Mouse (Mus musculus): ENCODE results near the gene Golt1a. TPM values are rescaled to one million over a fixed set of nuclear protein-coding genes. Genes with fewer than 3 reads are reported as not detected.

Gene Golt1a
- 25.1 and 48.9 TPM in 2 replicates for polyA plus RNA-seq (2012; rRNA removed)

DNA sequence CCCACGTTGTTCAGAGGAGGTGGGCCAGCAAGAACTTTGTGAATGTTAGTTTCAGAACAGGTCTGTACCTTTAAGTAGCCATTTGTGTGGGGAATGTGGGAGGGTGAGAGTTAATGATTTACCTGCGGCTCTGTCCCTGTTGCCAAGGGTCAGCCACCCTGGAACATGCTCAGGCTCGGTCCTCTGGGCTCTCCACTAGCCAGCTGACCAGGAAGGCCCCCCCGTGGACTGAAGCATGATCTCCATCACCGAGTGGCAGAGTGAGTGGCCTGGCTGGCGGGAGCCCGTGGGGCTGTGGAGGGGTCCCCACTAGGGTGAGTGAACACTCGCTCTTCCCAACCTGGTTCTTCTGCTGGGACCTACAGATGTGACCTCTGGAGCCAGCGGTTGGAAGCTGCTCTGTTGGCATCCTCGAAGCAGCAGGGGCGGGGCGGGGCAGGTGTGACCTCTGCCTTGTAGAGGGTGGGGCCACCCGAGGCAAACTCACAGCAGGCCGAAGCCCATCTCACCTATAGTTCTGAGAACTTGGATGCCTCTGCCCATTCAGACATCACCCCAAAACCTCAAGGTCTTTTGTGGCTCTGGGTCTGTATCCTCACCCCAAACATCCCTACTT lies at the start of gene Golt1a:
Gene Golt1a (plus strand): TSS at position 149 of the 616 bp plus-strand sequence.
- Histone ChIP-seq H3K36me3 (ENCODE audit: control insufficient read depth, insufficient read depth, low read length) (peaks cover 2% of the 10 kb centered on the region; the same call in 1 of the 2 replicates), H3K27ac (ENCODE audit: insufficient read depth, low read depth, low read length) (peak within 1 kb of the TSS; percentile 99), H3K4me1 (ENCODE audit: control insufficient read depth, insufficient read depth, insufficient read length, low read length) (peaks cover 21% of the 10 kb centered on the region; the same call in 1 of the 2 replicates), H3K27me3 (ENCODE audit: control insufficient read depth, insufficient read depth, low read length) (no peaks in the 10 kb centered on the region), H3K4me3 (ENCODE audit: low read depth, low read length) (peak within 1 kb of the TSS; percentile 83)
- TF ChIP-seq POLR2A (IDR thresholded peaks at IDR 0.05; ENCODE audit: low read depth, low read length) (peak; percentile 47), CTCF (IDR thresholded peaks at IDR 0.05; ENCODE audit: extremely low read depth, insufficient read length, insufficient replicate concordance, low read depth, low read length) (no peak)
- 17% methylated on average over 14 of the region's 14 CpGs for WGBS

DNA sequence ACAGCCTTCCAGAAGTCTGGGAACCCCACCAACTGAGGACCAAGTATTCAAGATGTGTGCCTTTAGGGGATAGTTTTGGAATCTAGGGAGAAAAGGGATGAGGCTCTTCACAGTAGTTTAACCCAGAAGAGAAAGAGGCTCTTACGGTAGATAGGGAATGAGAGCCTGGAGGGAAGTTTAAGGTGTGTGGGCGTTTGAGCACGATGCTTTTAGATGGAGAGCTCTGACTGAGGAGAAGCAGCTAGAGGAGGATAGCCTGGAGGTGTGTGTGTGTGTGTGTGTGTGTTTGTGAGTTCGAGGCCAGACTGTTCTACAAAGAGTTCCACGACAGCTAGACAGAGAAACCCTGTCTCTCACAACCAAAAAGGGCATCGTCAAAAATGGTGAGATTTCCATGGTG lies 47.0 kb upstream of the Golt1a start:
- Histone ChIP-seq H3K36me3 (ENCODE audit: control insufficient read depth, insufficient read depth, low read length) (peaks cover 63% of the 10 kb centered on the region), H3K4me3 (ENCODE audit: low read depth, low read length) (no peak overlapping the region), H3K27ac (ENCODE audit: insufficient read depth, low read depth, low read length) (no peak overlapping the region), H3K4me1 (ENCODE audit: control insufficient read depth, insufficient read depth, insufficient read length, low read length) (peaks cover 16% of the 10 kb centered on the region), H3K27me3 (ENCODE audit: control insufficient read depth, insufficient read depth, low read length) (no peaks in the 10 kb centered on the region)
- WGBS: 87% methylated on average over 6 of the region's 6 CpGs
- TF ChIP-seq CTCF (IDR thresholded peaks at IDR 0.05; ENCODE audit: extremely low read depth, insufficient read length, insufficient replicate concordance, low read depth, low read length) (no peak), POLR2A (IDR thresholded peaks at IDR 0.05; ENCODE audit: low read depth, low read length) (no peak)

DNA sequence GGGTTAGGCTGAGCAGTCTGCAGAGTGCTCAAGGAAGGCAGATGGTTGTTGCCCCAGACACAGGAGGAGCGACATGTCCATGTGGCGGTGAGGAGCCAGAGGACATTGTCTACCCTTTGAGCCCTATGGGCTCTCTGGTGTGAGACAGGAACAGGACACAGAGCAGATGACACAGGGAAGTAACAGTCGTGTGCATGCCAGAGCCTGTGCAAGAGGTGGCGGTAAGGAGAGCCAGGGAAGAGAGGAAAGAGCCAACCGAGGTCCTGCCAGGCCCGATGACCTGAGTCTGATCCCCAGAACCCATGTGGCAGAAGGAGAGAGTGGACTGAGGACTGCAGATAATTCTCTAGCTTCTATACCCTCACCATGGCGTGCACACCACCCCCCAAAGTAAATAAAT lies 46.5 kb upstream of the Golt1a start:
- Histone ChIP-seq H3K27ac (ENCODE audit: insufficient read depth, low read depth, low read length) (no peak overlapping the region), H3K27me3 (ENCODE audit: control insufficient read depth, insufficient read depth, low read length) (no peaks in the 10 kb centered on the region), H3K4me3 (ENCODE audit: low read depth, low read length) (no peak overlapping the region), H3K4me1 (ENCODE audit: control insufficient read depth, insufficient read depth, insufficient read length, low read length) (peaks cover 16% of the 10 kb centered on the region), H3K36me3 (ENCODE audit: control insufficient read depth, insufficient read depth, low read length) (peaks cover 68% of the 10 kb centered on the region)
- TF ChIP-seq POLR2A (IDR thresholded peaks at IDR 0.05; ENCODE audit: low read depth, low read length) (no peak), CTCF (IDR thresholded peaks at IDR 0.05; ENCODE audit: extremely low read depth, insufficient read length, insufficient replicate concordance, low read depth, low read length) (no peak)
- WGBS: 79% methylated on average over 7 of the region's 7 CpGs

DNA sequence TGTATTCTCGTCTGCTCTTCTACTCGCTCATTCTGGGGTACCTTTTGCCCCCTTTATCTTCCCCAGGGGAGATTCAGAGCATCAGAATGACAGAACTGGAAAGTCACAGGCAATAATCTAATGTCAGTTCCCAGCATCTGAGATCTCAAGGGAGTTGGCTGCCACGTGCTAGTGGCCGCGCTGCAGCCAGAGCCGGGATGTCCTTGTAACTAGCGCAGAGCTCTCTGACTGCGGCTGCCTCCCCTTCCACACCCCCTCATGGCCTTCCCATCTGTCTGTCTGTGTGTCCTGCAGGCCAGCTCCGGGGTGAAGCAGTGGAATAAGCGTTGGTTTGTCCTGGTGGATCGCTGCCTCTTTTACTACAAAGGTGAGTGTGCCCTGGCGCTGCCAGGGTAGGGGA lies 45.2 kb upstream of the Golt1a start:
- Histone ChIP-seq H3K27ac (ENCODE audit: insufficient read depth, low read depth, low read length) (peak overlapping the region; percentile 68), H3K27me3 (ENCODE audit: control insufficient read depth, insufficient read depth, low read length) (no peaks in the 10 kb centered on the region), H3K4me1 (ENCODE audit: control insufficient read depth, insufficient read depth, insufficient read length, low read length) (peaks cover 16% of the 10 kb centered on the region), H3K4me3 (ENCODE audit: low read depth, low read length) (no peak overlapping the region), H3K36me3 (ENCODE audit: control insufficient read depth, insufficient read depth, low read length) (peaks cover 69% of the 10 kb centered on the region)
- WGBS: 68% methylated on average over 12 of the region's 12 CpGs
- no peak for TF ChIP-seq POLR2A (IDR thresholded peaks at IDR 0.05; ENCODE audit: low read depth, low read length)
- no peak for TF ChIP-seq CTCF (IDR thresholded peaks at IDR 0.05; ENCODE audit: extremely low read depth, insufficient read length, insufficient replicate concordance, low read depth, low read length)

DNA sequence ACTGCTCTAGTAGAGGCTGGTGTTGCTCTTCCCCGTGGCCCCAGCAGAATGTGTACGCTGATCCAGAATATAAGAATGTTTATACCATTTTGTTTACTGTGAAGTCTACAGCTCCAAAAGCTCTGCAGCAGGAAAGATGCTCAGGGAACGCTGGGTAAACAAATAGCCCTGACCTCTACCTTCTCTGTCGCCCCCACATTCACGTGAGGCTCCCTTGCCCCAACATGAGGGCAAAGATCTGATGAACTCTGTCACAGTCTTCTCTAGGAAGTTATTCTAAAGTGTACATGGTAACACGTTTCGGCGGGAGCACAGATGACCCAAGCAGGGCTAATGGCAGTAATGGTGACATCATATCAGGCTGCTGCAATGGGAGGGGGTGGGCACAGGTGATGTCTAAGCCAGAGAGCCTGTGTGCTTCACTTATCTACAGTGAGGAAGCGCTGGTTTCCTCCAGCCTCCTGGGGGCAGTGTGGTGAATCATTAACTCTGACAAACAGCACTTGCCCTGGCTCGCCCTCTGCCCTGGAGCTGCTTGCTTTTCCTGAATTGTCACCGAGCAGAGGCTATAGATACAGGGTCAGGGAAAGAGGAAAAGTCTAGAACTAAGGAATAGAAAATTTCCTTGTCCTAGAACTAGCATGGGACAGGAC lies 44.4 kb upstream of the Golt1a start:
- 19% methylated on average over 11 of the region's 11 CpGs for WGBS
- Histone ChIP-seq H3K4me1 (ENCODE audit: control insufficient read depth, insufficient read depth, insufficient read length, low read length) (peaks cover 16% of the 10 kb centered on the region), H3K27me3 (ENCODE audit: control insufficient read depth, insufficient read depth, low read length) (no peaks in the 10 kb centered on the region), H3K4me3 (ENCODE audit: low read depth, low read length) (no peak overlapping the region), H3K27ac (ENCODE audit: insufficient read depth, low read depth, low read length) (peak overlapping the region; percentile 85), H3K36me3 (ENCODE audit: control insufficient read depth, insufficient read depth, low read length) (peaks cover 70% of the 10 kb centered on the region)
- TF ChIP-seq POLR2A (IDR thresholded peaks at IDR 0.05; ENCODE audit: low read depth, low read length) (no peak), CTCF (IDR thresholded peaks at IDR 0.05; ENCODE audit: extremely low read depth, insufficient read length, insufficient replicate concordance, low read depth, low read length) (no peak)

DNA sequence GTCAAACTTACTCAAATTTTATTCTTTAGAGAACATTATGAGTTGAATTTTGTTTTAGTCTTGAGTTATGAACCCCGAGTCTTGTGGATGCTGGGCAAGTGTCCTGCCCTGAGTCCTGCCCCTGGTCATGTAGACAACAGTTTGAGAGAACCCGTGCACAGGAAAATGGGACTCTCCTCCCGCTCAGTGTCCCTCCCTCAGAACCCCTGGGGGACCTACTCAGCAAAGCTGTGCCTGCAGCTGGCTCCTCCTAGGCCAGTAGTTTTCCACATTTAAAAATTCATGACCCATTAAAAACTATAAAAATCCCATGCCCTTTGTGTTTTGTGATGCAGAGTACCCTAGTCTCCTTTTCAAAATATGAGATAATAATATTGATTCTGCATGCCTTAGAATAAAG lies 42.5 kb upstream of the Golt1a start:
- WGBS: 79% methylated on average over 3 of the region's 3 CpGs
- Histone ChIP-seq H3K36me3 (ENCODE audit: control insufficient read depth, insufficient read depth, low read length) (peaks cover 74% of the 10 kb centered on the region), H3K27ac (ENCODE audit: insufficient read depth, low read depth, low read length) (no peak overlapping the region), H3K4me3 (ENCODE audit: low read depth, low read length) (no peak overlapping the region), H3K4me1 (ENCODE audit: control insufficient read depth, insufficient read depth, insufficient read length, low read length) (peaks cover 16% of the 10 kb centered on the region), H3K27me3 (ENCODE audit: control insufficient read depth, insufficient read depth, low read length) (no peaks in the 10 kb centered on the region)
- no peak for TF ChIP-seq CTCF (IDR thresholded peaks at IDR 0.05; ENCODE audit: extremely low read depth, insufficient read length, insufficient replicate concordance, low read depth, low read length)
- no peak for TF ChIP-seq POLR2A (IDR thresholded peaks at IDR 0.05; ENCODE audit: low read depth, low read length)

DNA sequence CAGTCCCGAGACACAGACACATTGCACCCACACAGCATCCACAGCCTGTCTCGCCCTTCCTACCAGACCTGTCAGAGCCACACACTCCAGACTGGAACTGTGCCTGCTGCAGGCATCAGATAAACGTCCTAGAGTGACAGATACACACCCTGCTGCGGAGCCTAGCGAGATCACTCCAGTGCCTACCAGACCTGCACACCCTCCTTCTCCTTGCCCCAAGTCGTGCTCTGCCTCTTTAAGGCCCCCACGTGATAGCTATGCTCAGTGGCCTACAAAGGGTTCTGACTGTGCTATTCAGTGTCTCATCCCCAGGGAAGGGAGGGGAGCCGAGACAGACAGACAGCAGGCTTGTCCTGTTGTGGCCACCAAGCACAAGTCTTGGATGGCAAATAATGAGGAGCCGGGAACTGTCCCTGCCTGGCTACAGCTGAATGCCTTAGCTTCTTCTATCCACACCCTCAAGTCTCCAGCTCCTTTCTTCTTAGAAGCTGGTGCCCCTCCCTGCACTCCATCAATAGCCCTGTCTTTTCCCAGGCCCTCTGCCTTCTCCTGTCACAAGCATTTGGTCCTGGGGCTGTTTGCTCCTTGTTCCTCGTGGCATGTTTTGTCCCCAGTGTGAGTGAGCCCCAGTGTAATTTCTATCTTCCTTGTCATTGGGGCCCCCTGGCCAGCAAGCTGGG lies 41.6 kb upstream of the Golt1a start:
- TF ChIP-seq POLR2A (IDR thresholded peaks at IDR 0.05; ENCODE audit: low read depth, low read length) (no peak), CTCF (IDR thresholded peaks at IDR 0.05; ENCODE audit: extremely low read depth, insufficient read length, insufficient replicate concordance, low read depth, low read length) (no peak)
- no peak overlapping the region for H3K27ac ChIP-seq (ENCODE audit: insufficient read depth, low read depth, low read length)
- WGBS: 68% methylated on average over 10 of the region's 10 CpGs
- H3K4me3 ChIP-seq (ENCODE audit: low read depth, low read length): no peak overlapping the region
- peaks cover 16% of the 10 kb centered on the region for H3K4me1 ChIP-seq (ENCODE audit: control insufficient read depth, insufficient read depth, insufficient read length, low read length)
- no peaks in the 10 kb centered on the region for H3K27me3 ChIP-seq (ENCODE audit: control insufficient read depth, insufficient read depth, low read length)
- peaks cover 74% of the 10 kb centered on the region for H3K36me3 ChIP-seq (ENCODE audit: control insufficient read depth, insufficient read depth, low read length)
